Mouse (Mus musculus): ENCODE results near the gene Mgat4e. TPM values are rescaled to one million over a fixed set of nuclear protein-coding genes. Genes with fewer than 3 reads are reported as not detected.
"Not testable (repeated sequence)": the region's sequence is repeated elsewhere in the genome, so short reads cannot be mapped to it uniquely, and the experiment has no call there.

Gene Mgat4e
- polyA plus RNA-seq, 1 experiment from 2014 or later = not detected

DNA sequence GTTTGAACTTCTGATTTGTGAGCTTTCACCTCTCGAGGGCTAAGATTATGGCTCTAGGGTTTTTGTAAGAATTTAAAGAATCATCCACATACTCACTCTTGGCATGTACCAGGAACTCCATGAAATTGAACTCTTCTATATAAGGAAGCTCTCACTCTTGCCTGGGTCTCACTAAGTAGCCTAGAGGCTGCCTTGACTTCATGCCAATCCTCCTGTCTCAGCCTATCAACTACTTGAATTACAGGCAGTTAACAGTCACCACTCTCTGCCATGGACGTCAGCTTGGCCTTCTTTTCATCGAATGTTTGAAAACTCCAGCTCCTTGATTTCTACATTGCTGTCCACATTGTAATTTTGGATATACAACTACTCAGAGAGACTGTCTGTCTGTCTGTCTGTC lies 2.9 kb upstream of the Mgat4e start:
- ATAC-seq (replicated peaks; ENCODE audit: low FRiP score) = no peak
- no peaks in the 10 kb centered on the region for H3K9me3 ChIP-seq (replicated peaks)
- H3K4me1 ChIP-seq = peaks cover 22% of the 10 kb centered on the region
- H3K36me3 ChIP-seq = no peaks in the 10 kb centered on the region
- H3K9ac ChIP-seq = no peak overlapping the region
- no peak overlapping the region for H3K27ac ChIP-seq
- no peak overlapping the region for H3K4me2 ChIP-seq
- 66% methylated on average over 3 of the region's 3 CpGs for WGBS
- no peaks in the 10 kb centered on the region for H3K27me3 ChIP-seq
- no peak overlapping the region for H3K4me3 ChIP-seq (replicated peaks)

DNA sequence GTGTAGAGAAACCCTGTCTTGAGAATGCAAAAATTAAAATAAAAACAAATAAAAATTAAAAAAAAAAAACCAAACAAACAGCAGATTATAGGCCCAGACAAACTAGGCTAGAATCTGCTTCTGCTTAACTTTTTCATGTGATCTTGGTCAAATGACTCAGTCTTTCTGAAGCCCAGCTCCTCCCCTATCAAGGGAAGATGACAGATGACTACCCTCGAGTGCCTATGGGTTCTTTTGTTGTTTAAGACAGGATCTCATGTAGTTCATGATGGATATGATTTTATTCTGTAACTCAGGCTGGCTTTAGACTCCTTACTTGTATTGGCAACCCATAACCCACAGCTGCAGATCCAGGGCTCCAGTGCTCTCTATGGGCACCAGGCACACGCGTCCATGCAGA lies 2.4 kb upstream of the Mgat4e start:
- no peak overlapping the region for H3K4me3 ChIP-seq (replicated peaks)
- H3K4me2 ChIP-seq = no peak overlapping the region
- H3K36me3 ChIP-seq = no peaks in the 10 kb centered on the region
- H3K9ac ChIP-seq = no peak overlapping the region
- no peak overlapping the region for H3K27ac ChIP-seq
- H3K4me1 ChIP-seq = peaks cover 22% of the 10 kb centered on the region
- 79% methylated on average over 3 of the region's 3 CpGs for WGBS
- H3K9me3 ChIP-seq (replicated peaks) = no peaks in the 10 kb centered on the region
- H3K27me3 ChIP-seq = no peaks in the 10 kb centered on the region
- no peak for ATAC-seq (replicated peaks; ENCODE audit: low FRiP score)

DNA sequence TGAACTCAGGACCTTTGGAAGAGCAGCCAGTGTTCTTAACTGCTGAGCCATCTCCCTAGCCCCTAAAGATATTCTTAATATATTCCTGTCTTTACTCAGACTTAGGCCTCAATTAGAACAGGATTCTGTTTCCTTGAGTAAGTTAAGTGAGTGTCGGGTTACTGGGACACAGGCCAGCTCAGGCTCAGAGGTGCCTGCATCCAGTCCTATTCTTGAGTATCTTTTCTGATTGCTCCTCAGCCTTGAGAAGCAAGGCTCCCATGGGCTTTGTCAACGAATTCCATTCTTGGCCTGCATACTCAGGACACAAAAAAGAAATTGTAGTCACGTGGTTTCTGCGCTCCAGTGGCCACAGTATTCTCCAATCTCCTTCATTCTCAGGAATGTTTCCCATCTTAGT lies 1.3 kb downstream of the Mgat4e start:
- no peaks in the 10 kb centered on the region for H3K4me1 ChIP-seq
- H3K4me3 ChIP-seq (replicated peaks) = no peak overlapping the region
- peaks cover 5% of the 10 kb centered on the region; the same call in 1 of the 2 replicates for H3K9me3 ChIP-seq (replicated peaks)
- H3K36me3 ChIP-seq = no peaks in the 10 kb centered on the region
- ATAC-seq (replicated peaks; ENCODE audit: low FRiP score) = no peak
- no peak overlapping the region for H3K9ac ChIP-seq
- no peak overlapping the region for H3K4me2 ChIP-seq
- WGBS = 59% methylated on average over 4 of the region's 4 CpGs
- no peaks in the 10 kb centered on the region for H3K27me3 ChIP-seq
- H3K27ac ChIP-seq = no peak overlapping the region

DNA sequence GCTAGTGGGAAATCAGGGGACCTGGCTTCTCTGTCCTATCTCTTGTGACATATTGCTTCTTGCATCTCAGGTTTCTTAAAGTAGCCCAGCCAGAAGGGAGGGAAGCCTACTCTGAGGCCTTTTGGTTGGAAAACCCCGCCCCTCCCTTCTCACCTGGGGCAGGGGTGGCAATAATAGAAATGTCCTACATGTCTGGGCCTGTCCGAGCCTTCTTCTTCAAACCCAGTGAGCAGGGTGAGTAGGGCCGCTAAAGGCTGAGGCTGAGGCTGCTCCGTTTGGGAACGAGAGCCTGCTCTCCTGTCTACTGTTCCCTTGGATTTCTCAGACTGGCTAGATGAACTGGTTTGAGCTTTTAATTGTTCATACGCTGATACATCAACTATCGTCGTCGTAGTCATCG lies 8.9 kb downstream of the Mgat4e start:
- Histone ChIP-seq H3K9ac (no peak overlapping the region), H3K27me3 (no peaks in the 10 kb centered on the region), H3K27ac (no peak overlapping the region), H3K4me3 (replicated peaks) (no peak overlapping the region), H3K36me3 (no peaks in the 10 kb centered on the region), H3K9me3 (replicated peaks) (peaks cover 5% of the 10 kb centered on the region; the same call in 1 of the 2 replicates), H3K4me1 (no peaks in the 10 kb centered on the region), H3K4me2 (no peak overlapping the region)
- no peak for ATAC-seq (replicated peaks; ENCODE audit: low FRiP score)
- WGBS = 90% methylated on average over 10 of the region's 10 CpGs

DNA sequence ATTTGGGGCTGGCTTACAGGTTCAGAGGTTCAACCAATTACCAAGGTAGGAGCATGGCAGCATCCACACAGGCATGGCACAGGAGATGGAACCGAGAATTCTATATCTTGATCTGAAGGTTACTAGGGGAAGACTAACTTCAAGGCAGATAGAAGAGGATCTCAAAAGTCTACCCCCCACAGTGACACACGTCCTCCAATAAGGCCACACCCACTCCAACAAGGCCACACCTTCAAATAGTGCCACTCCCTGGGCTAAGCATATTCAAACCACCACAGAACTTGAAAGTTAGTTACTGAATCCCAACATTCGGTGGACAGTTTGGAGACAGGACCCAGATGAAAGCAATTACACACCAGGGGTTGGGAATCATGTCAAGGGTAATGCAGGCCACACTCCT lies 14.0 kb downstream of the Mgat4e start:
- no peak overlapping the region for H3K4me3 ChIP-seq (replicated peaks)
- H3K4me1 ChIP-seq = no peaks in the 10 kb centered on the region
- H3K36me3 ChIP-seq = no peaks in the 10 kb centered on the region
- H3K27me3 ChIP-seq = no peaks in the 10 kb centered on the region
- no peaks in the 10 kb centered on the region for H3K9me3 ChIP-seq (replicated peaks)
- no peak overlapping the region for H3K27ac ChIP-seq
- ATAC-seq (replicated peaks; ENCODE audit: low FRiP score) = no peak
- H3K9ac ChIP-seq = no peak overlapping the region
- WGBS = 76% methylated on average over 3 of the region's 3 CpGs
- H3K4me2 ChIP-seq = no peak overlapping the region

DNA sequence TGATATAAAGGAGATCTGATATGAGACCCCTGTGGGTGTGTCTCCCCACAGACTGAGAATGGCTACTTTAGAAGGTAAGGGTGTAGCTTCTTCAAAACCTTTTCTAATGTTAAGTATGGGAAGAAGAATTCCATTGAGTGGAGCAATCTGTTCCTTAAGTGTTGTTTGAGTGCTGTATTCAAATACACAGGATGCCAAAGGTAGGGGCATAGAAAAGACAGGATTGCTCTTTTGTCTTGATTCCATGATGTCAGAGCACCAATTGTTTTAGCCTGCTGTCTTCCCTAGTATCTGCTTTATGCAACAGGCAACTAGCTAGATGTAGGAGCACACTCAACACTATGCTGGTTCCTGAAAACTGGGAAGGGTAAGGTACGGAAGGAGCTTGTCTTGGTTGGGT lies 14.4 kb downstream of the Mgat4e start:
- no peak overlapping the region for H3K9ac ChIP-seq
- no peaks in the 10 kb centered on the region for H3K4me1 ChIP-seq
- 96% methylated on average over 1 of the region's 1 CpGs for WGBS
- H3K27me3 ChIP-seq = no peaks in the 10 kb centered on the region
- H3K4me2 ChIP-seq = no peak overlapping the region
- H3K4me3 ChIP-seq (replicated peaks) = no peak overlapping the region
- H3K36me3 ChIP-seq = no peaks in the 10 kb centered on the region
- no peak overlapping the region for H3K27ac ChIP-seq
- H3K9me3 ChIP-seq (replicated peaks) = no peaks in the 10 kb centered on the region
- no peak for ATAC-seq (replicated peaks; ENCODE audit: low FRiP score)

DNA sequence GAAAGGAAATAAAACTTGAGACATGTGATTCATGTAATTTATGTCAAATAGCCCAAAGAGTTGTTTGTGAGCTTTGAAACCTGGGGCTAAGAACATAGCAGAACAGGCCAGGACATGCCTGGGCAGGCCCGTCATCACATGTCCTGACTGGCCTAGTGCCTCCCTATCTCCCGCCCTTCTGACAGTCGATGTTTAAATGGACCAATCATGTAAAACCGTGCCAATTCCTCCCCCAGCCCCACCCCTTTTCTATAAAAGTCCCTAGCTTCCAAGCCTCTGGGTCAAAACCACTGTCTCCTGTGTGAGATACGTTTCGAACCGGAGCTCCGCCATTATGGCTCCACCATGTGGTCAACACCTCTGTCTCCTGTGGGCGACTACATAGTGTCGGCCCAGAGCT lies 15.8 kb downstream of the Mgat4e start:
- H3K4me3 ChIP-seq (replicated peaks); H3K27ac ChIP-seq; H3K9me3 ChIP-seq (replicated peaks); H3K27me3 ChIP-seq; H3K9ac ChIP-seq; ATAC-seq (replicated peaks; ENCODE audit: low FRiP score); H3K4me2 ChIP-seq; H3K4me1 ChIP-seq; H3K36me3 ChIP-seq: not testable (repeated sequence)
- WGBS = 93% methylated on average over 10 of the region's 10 CpGs

DNA sequence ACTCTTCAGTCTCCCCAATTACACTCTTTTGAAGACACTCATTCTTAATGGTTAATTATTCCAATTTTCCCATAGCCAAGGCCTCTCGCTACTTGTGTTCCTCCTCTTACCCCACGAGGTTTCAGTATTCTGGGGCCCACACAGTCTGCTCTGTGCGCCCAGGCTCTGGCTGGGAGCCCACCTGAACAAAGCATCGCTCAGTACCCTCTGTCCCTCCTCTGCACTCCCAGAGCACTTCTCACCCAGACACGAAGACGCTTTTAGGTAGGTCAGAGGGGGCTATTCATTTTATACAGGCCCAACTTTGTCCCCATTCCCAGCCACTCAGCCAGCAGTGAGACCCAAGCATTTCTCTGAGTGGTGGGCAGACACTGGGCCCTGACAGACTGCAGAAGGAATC lies 18.9 kb downstream of the Mgat4e start:
- Histone ChIP-seq H3K4me1 (no peaks in the 10 kb centered on the region), H3K4me3 (replicated peaks) (no peak overlapping the region), H3K9me3 (replicated peaks) (no peaks in the 10 kb centered on the region), H3K27me3 (no peaks in the 10 kb centered on the region), H3K4me2 (no peak overlapping the region), H3K9ac (no peak overlapping the region), H3K36me3 (no peaks in the 10 kb centered on the region), H3K27ac (no peak overlapping the region)
- no peak for ATAC-seq (replicated peaks; ENCODE audit: low FRiP score)
- WGBS = 78% methylated on average over 6 of the region's 6 CpGs

DNA sequence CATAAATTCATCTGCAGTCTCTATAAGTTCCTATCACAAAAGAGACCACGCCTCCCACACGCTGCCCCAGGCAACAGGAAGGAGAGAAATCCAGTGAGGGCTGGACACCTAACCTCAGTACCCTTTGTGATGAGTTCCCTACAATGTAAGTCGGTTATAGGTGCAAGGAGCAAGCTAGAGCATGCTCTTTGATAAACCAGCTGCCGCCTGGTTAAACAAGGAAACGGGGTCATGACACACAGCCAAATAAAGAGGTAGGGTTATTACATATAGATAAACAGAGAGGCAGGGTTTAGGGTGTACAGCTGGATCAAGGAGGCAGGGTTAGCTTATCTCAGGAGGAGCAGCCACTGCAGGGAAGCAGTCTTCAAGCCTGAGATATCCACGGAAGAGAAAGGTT lies 22.7 kb downstream of the Mgat4e start:
- H3K9ac ChIP-seq = no peak overlapping the region
- no peak overlapping the region for H3K4me2 ChIP-seq
- no peaks in the 10 kb centered on the region for H3K4me1 ChIP-seq
- WGBS = 70% methylated on average over 6 of the region's 6 CpGs
- H3K27ac ChIP-seq = no peak overlapping the region
- H3K4me3 ChIP-seq (replicated peaks) = no peak overlapping the region
- H3K36me3 ChIP-seq = no peaks in the 10 kb centered on the region
- peak; percentile 60; the same call in 1 of the 2 replicates for ATAC-seq (replicated peaks; ENCODE audit: low FRiP score)
- H3K9me3 ChIP-seq (replicated peaks) = no peaks in the 10 kb centered on the region
- no peaks in the 10 kb centered on the region for H3K27me3 ChIP-seq

DNA sequence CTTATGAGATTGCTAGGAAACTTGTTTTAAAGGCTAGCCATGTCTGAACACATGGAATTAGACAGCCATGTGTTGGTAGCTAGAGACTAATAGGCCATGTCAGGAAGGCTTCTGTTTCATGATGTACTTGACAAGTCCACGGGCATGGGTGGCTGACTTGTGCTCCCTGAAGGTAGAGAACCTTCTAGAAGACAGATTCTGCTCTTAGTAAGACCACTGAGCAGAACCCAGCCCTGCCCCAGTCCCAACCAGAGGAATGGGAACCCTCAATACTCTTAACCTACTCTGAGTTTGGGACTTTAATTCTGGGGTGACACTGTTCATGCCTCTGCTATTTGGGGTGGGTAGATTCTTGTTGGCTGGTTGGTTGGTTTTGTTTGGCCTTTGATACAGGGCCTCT lies 24.5 kb downstream of the Mgat4e start:
- no peak for ATAC-seq (replicated peaks; ENCODE audit: low FRiP score)
- no peak overlapping the region for H3K4me3 ChIP-seq (replicated peaks)
- no peaks in the 10 kb centered on the region for H3K36me3 ChIP-seq
- no peak overlapping the region for H3K4me2 ChIP-seq
- WGBS = 97% methylated on average over 1 of the region's 1 CpGs
- no peaks in the 10 kb centered on the region for H3K27me3 ChIP-seq
- H3K27ac ChIP-seq = no peak overlapping the region
- no peak overlapping the region for H3K9ac ChIP-seq
- no peaks in the 10 kb centered on the region for H3K4me1 ChIP-seq
- no peaks in the 10 kb centered on the region for H3K9me3 ChIP-seq (replicated peaks)

DNA sequence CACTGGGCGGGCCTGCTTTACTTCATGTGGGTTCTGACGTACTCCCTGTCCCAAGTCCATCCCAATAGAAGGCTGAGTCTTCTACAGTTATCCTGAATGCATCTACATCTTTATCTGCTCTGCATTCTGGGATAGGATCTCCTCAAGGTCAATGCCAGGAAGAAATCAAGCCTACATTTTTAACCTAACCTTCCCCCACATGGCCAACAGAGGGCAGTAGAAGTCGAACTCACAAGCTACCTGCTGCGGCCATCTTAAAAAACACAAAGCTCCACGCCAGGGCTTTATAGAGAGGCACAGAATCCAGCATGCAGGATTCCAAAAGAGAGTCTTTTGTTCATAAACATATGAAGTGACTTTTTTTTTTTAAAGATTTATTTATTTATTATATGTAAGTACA lies 25.1 kb downstream of the Mgat4e start:
- Histone ChIP-seq H3K36me3 (no peaks in the 10 kb centered on the region), H3K4me2 (no peak overlapping the region), H3K9me3 (replicated peaks) (no peaks in the 10 kb centered on the region), H3K27me3 (no peaks in the 10 kb centered on the region), H3K4me3 (replicated peaks) (no peak overlapping the region), H3K27ac (no peak overlapping the region), H3K9ac (no peak overlapping the region), H3K4me1 (no peaks in the 10 kb centered on the region)
- no peak for ATAC-seq (replicated peaks; ENCODE audit: low FRiP score)
- 80% methylated on average over 5 of the region's 5 CpGs for WGBS

DNA sequence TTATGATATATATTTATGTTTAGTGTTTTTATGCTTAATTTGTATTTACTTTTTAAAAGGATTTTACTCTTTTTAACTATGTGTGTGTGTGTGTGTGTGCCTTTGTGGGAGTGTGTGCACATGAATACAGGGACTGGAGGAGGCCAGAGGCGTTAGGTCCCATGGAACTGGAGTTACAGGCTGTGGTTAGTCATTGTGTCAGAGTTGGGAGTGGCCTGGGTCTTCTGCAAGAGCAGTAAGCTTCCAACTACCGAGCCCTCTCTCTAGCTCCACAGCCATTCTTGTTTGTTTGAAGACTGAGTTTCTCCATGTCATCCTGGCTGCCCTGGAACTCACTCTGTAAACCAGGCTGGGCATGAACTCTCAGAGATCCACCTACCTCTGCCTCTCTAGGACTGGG lies 27.2 kb downstream of the Mgat4e start:
- H3K27me3 ChIP-seq = no peaks in the 10 kb centered on the region
- no peak overlapping the region for H3K9ac ChIP-seq
- H3K4me2 ChIP-seq = no peak overlapping the region
- H3K4me3 ChIP-seq (replicated peaks) = no peak overlapping the region
- no peak overlapping the region for H3K27ac ChIP-seq
- no peaks in the 10 kb centered on the region for H3K9me3 ChIP-seq (replicated peaks)
- ATAC-seq (replicated peaks; ENCODE audit: low FRiP score) = no peak
- peaks cover 11% of the 10 kb centered on the region for H3K4me1 ChIP-seq
- no peaks in the 10 kb centered on the region for H3K36me3 ChIP-seq
- WGBS = 43% methylated on average over 2 of the region's 2 CpGs

DNA sequence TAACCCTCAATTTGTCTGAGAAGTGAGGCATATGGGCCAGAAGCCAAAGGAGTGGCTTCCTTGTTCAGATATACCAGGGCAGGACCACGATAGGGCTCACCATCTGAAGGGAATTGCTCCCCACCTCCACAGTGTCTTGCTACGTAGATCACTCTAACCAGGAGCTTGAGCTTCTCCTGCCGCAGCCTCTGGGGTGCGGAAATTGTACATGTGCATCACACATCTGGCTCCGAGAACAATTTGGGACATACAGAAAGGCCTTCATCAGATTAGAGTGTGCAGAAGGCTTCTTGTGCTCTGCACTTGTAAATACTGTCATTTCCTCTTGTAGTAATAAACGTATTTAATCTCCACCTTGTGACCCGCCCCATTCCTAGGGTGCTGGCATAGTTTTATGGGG lies 28.3 kb downstream of the Mgat4e start:
- Histone ChIP-seq H3K36me3 (no peaks in the 10 kb centered on the region), H3K27ac (no peak overlapping the region), H3K4me3 (replicated peaks) (no peak overlapping the region), H3K27me3 (no peaks in the 10 kb centered on the region), H3K4me2 (no peak overlapping the region), H3K9ac (no peak overlapping the region), H3K4me1 (peaks cover 20% of the 10 kb centered on the region), H3K9me3 (replicated peaks) (no peaks in the 10 kb centered on the region)
- no peak for ATAC-seq (replicated peaks; ENCODE audit: low FRiP score)
- 73% methylated on average over 7 of the region's 7 CpGs for WGBS

All from kidney, embryonic 15.5 days (tissue).